Mouse (Mus musculus) limb, embryonic 13.5 days (tissue): ENCODE results near the gene Taf3. TPM values are rescaled to one million over a fixed set of nuclear protein-coding genes. Genes with fewer than 3 reads are reported as not detected.

Experiments used
- polyA plus RNA-seq: library from polyadenylated mRNA; unstranded; fragments of >200 nt; fragmentation: Nextera tagmentation; extraction: Ambion mirVana; gene quantifications from 2 replicates; pipeline ENCODE4 v1.2.1, GENCODE M21; 2015

Gene Taf3
- polyA plus RNA-seq, 1 experiment from 2014 or later: 15.2 TPM

Other genes starting within 250 kb of the Taf3 start
- gene 4930412O13Rik, start 167.3 kb downstream of the Taf3 start, polyA plus RNA-seq: 0.23 TPM in 1 of 2 replicates, not detected in the other
- not detected in 2 replicates for gene 9230102O04Rik, start 159.1 kb downstream of the Taf3 start, polyA plus RNA-seq
- gene Gata3, start 158.6 kb downstream of the Taf3 start, polyA plus RNA-seq: 7.8 and 8.9 TPM in 2 replicates
- 528 and 534 TPM in 2 replicates for gene Atp5c1, start 31.9 kb upstream of the Taf3 start, polyA plus RNA-seq
- gene Kin, start 32.0 kb upstream of the Taf3 start, polyA plus RNA-seq: 27.9 and 34.2 TPM in 2 replicates
- 0.11 and 0.94 TPM in 2 replicates for gene Itih2, start 82.8 kb upstream of the Taf3 start, polyA plus RNA-seq
- 6.6 and 7.0 TPM in 2 replicates for gene Itih5, start 105.0 kb upstream of the Taf3 start, polyA plus RNA-seq